Mouse (Mus musculus): Measurements from ENCODE around the gene Pex10.

Pex10 gene

GRCm38 (mm10) chr4:155094565-155094964 lies 27.7 kb downstream of the Pex10 start:
- DNase-seq: peak; percentile 66

GRCm38 (mm10) chr4:155095238-155095900 lies 28.6 kb downstream of the Pex10 start:
- DNase-seq: peak; percentile 91

DNA sequence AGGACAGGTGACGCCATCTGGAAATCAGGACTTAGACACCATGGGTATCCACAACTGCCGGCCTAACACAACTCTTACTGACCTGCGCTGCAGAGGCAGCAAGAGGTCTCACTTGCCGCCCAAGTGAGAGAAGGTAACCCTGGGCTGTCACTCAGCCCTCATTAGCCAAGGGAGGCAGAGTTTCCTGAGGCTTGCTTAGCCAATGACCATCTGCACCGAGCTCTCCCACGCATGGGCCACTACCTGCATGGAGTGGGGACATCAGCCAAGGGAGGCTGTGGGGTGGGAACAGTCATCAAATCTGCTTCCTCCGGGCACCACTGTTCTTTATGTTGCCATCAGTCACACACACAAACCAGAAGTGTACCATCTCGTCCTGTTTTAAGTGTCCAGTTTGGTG lies 29.2 kb downstream of the Pex10 start:
- DNase-seq: no peak

GRCm38 (mm10) chr4:155097452-155097851 lies 30.6 kb downstream of the Pex10 start:
- no peak for DNase-seq

DNA sequence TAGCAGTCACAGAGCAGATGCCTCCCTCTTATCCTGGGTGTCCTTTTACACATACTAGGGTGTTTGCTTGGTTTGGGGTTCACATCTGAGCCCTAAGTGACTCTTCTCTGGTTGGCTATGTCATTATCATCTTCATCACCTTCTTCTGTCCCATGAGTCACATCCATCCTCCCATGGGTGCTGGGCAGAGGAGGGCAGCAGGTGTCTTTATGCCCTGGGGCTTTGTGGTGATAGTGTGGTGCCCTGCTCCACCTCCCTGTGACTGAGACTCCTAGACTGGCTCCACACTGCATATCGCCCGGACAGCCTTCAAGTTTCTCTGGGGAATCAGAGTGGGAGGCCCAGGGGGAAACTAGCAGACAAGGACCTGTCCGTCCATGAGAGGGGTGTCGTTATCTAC lies 31.8 kb downstream of the Pex10 start:
- DNase-seq: no peak

DNA sequence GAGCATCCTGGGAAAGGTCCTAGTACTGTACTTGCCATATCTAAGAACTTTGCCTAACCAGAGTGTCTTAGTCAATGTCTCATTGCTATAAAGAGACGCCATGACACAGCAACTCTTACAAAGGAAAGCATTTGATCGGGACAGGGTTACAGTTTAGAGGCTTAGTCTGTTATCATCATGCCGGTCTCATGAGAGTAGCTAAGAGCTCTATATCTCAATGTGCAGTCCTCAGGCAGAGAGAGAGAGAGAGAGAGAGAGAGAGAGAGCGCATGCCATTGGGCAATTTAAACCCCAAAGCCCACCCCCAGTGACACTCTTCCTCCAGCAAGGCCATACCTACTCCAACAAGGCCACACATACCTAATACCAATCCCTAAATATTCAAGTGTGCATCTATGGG lies 41.1 kb downstream of the Pex10 start:
- DNase-seq: no peak

GRCm38 (mm10) chr4:155109471-155109870 lies 42.7 kb downstream of the Pex10 start:
- DNase-seq: no peak

GRCm38 (mm10) chr4:155113766-155114410 lies 47.1 kb downstream of the Pex10 start:
- no peak for DNase-seq

GRCm38 (mm10) chr4:155116607-155117006 lies 49.8 kb downstream of the Pex10 start:
- no peak for DNase-seq

- DNase-seq: no peak
Measured at GRCm38 (mm10) chr4:155117396-155117978, 50.7 kb downstream of the Pex10 start.

GRCm38 (mm10) chr4:155118278-155118677 lies 51.5 kb downstream of the Pex10 start:
- no peak for DNase-seq

GRCm38 (mm10) chr4:155120038-155120437 lies 53.2 kb downstream of the Pex10 start:
- DNase-seq: no peak

- no peak for DNase-seq
Measured at GRCm38 (mm10) chr4:155120583-155120982, 53.8 kb downstream of the Pex10 start.

DNA sequence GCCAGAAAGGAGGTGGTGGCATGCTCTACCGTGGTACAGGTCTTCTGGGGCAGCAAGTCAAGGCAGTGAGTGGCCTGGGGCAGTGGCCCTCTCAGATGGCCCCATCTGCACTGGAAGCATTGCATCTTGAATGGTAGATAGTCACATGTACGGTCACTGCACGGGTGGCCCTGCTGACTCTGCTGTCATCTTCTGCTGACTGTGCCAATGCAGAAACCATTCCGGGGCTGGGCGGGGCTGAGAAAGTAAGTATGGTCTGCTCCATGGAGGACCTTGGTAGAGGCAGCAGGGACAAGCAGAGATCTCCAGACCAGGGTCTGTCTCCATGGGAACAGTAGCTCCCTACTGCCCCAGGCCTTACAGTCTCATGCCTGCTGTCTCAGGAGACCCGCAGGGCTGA lies 54.4 kb downstream of the Pex10 start:
- DNase-seq: no peak

Measured in kidney, postnatal 14 days (tissue).